Mouse (Mus musculus) liver, embryonic 14.5 days (tissue): Measurements from ENCODE around the gene Usb1.

ENCODE experiments used
- CTCF ChIP-seq: IDR thresholded peaks from 2 replicates; pipeline ENCODE4 v1.5.1; 2016; ENCODE audit warnings: antibody characterized with exemption, low read depth, control low read depth
- EP300 ChIP-seq: IDR thresholded peaks from 2 replicates; pipeline ENCODE4 v1.6.1; 2016; ENCODE audit warnings: antibody characterized with exemption, low read depth

- TF ChIP-seq CTCF: no peak
- no peak for TF ChIP-seq EP300
Observed at GRCm38 (mm10) chr8:95327866-95328465, 4.1 kb upstream of the Usb1 start.
